Mouse (Mus musculus) heart, embryonic 12.5 days (tissue): ENCODE results near the gene Zranb1. TPM values are rescaled to one million over a fixed set of nuclear protein-coding genes. Genes with fewer than 3 reads are reported as not detected.

Source experiments
- ATAC-seq: fragments of 200-750 bp; cut with Nextera tagmentation; 2 replicates; pipeline ENCODE4 v1.8.0; 2017; ENCODE audit warnings: moderate TSS enrichment, moderate library complexity; ENCODE audit not compliant: insufficient number of reproducible peaks, low FRiP score
- H3K27ac ChIP-seq: fragments of 300-500 bp; sonication (generic); 2 replicates; pipeline ENCODE4 v1.5.1; 2016; ENCODE audit warnings: mild to moderate bottlenecking, moderate library complexity; ENCODE audit not compliant: poor library complexity, severe bottlenecking
- H3K27me3 ChIP-seq: fragments of 300-500 bp; sonication (generic); replicated peaks from 2 replicates; pipeline ENCODE4 v1.6.1; 2016; ENCODE audit warnings: mild to moderate bottlenecking, moderate library complexity
- H3K36me3 ChIP-seq: fragments of 300-500 bp; sonication (generic); 2 replicates; pipeline ENCODE4 v1.6.1; 2016; ENCODE audit warnings: mild to moderate bottlenecking, moderate library complexity
- H3K4me1 ChIP-seq: fragments of 300-500 bp; sonication (generic); replicated peaks from 2 replicates; pipeline ENCODE4 v1.6.1; 2016; ENCODE audit warnings: mild to moderate bottlenecking
- H3K4me2 ChIP-seq: fragments of 300-500 bp; sonication (generic); 2 replicates; pipeline ENCODE4 v1.6.1; 2016; ENCODE audit warnings: mild to moderate bottlenecking, moderate library complexity
- H3K4me3 ChIP-seq: fragments of 300-500 bp; sonication (generic); 2 replicates; pipeline ENCODE4 v1.5.1; 2016; ENCODE audit warnings: mild to moderate bottlenecking
- H3K9ac ChIP-seq: fragments of 300-500 bp; sonication (generic); 2 replicates; pipeline ENCODE4 v1.6.1; 2016; ENCODE audit warnings: mild to moderate bottlenecking, moderate library complexity
- H3K9me3 ChIP-seq: fragments of 300-500 bp; sonication (generic); replicated peaks from 2 replicates; pipeline ENCODE4 v1.6.1; 2016; ENCODE audit warnings: mild to moderate bottlenecking, moderate library complexity
- WGBS: fragments of 180-500 bp; shearing (Covaris S2); methylation state at CpG from one replicate; pipeline ENCODE4 v1.1.7; 2016; 5-methylcytosine and 5-hydroxymethylcytosine counted together
- polyA plus RNA-seq: library from polyadenylated mRNA; unstranded; fragments of >200 nt; fragmentation: Nextera tagmentation; extraction: Ambion mirVana; gene quantifications from 2 replicates; pipeline ENCODE4 v1.2.1, GENCODE M21; 2016

Gene Zranb1
- polyA plus RNA-seq, 1 experiment from 2014 or later, result 10.3 TPM

GRCm38 (mm10) chr7:132976079-132976478 is 45.1 kb downstream of the Zranb1 start:
- Histone ChIP-seq H3K36me3 (peaks cover 22% of the 10 kb centered on the region), H3K9ac (no peak overlapping the region), H3K27me3 (no peaks in the 10 kb centered on the region), H3K27ac (no peak overlapping the region), H3K4me3 (no peak overlapping the region), H3K4me2 (no peak overlapping the region), H3K9me3 (peaks cover 3% of the 10 kb centered on the region; the same call in 1 of the 2 replicates), H3K4me1 (no peaks in the 10 kb centered on the region)
- ATAC-seq, result no peak
- WGBS, result 93% methylated on average over 2 of the region's 2 CpGs

GRCm38 (mm10) chr7:132977981-132978380 is 47.0 kb downstream of the Zranb1 start:
- Histone ChIP-seq H3K27me3 (no peaks in the 10 kb centered on the region), H3K4me3 (no peak overlapping the region), H3K36me3 (peaks cover 35% of the 10 kb centered on the region), H3K27ac (no peak overlapping the region), H3K4me2 (no peak overlapping the region), H3K9me3 (peaks cover 3% of the 10 kb centered on the region; the same call in 1 of the 2 replicates), H3K4me1 (peaks cover 4% of the 10 kb centered on the region; the same call in 1 of the 2 replicates), H3K9ac (no peak overlapping the region)
- WGBS, result 91% methylated on average over 2 of the region's 2 CpGs
- ATAC-seq, result no peak

- no peak overlapping the region for H3K4me2 ChIP-seq
- WGBS, result 52% methylated on average over 3 of the region's 3 CpGs
- H3K4me3 ChIP-seq, result no peak overlapping the region
- H3K27ac ChIP-seq, result no peak overlapping the region
- peaks cover 3% of the 10 kb centered on the region; the same call in 1 of the 2 replicates for H3K9me3 ChIP-seq
- no peaks in the 10 kb centered on the region for H3K27me3 ChIP-seq
- ATAC-seq, result peak; percentile 51; the same call in 1 of the 2 replicates
- H3K4me1 ChIP-seq, result peaks cover 4% of the 10 kb centered on the region; the same call in 1 of the 2 replicates
- H3K36me3 ChIP-seq, result peaks cover 49% of the 10 kb centered on the region
- no peak overlapping the region for H3K9ac ChIP-seq
Measured at GRCm38 (mm10) chr7:132982639-132983038, 51.7 kb downstream of the Zranb1 start.

GRCm38 (mm10) chr7:132989839-132990238 is 58.9 kb downstream of the Zranb1 start:
- no peaks in the 10 kb centered on the region for H3K4me1 ChIP-seq
- H3K27me3 ChIP-seq, result no peaks in the 10 kb centered on the region
- peaks cover 77% of the 10 kb centered on the region for H3K36me3 ChIP-seq
- H3K4me2 ChIP-seq, result no peak overlapping the region
- no peak overlapping the region for H3K27ac ChIP-seq
- WGBS, result 89% methylated on average over 5 of the region's 5 CpGs
- no peak for ATAC-seq
- H3K9me3 ChIP-seq, result no peaks in the 10 kb centered on the region
- no peak overlapping the region for H3K4me3 ChIP-seq
- H3K9ac ChIP-seq, result no peak overlapping the region

- no peak overlapping the region for H3K4me2 ChIP-seq
- ATAC-seq, result no peak
- H3K4me3 ChIP-seq, result no peak overlapping the region
- H3K36me3 ChIP-seq, result peaks cover 84% of the 10 kb centered on the region
- no peak overlapping the region for H3K9ac ChIP-seq
- H3K27ac ChIP-seq, result no peak overlapping the region
- no peaks in the 10 kb centered on the region for H3K9me3 ChIP-seq
- no peaks in the 10 kb centered on the region for H3K27me3 ChIP-seq
- H3K4me1 ChIP-seq, result peaks cover 8% of the 10 kb centered on the region; the same call in 1 of the 2 replicates
- WGBS, result 90% methylated on average over 14 of the region's 14 CpGs
Measured at GRCm38 (mm10) chr7:132991240-132991900, 60.4 kb downstream of the Zranb1 start.

GRCm38 (mm10) chr7:132992967-132993615 is 62.1 kb downstream of the Zranb1 start:
- Histone ChIP-seq H3K4me3 (no peak overlapping the region), H3K9ac (no peak overlapping the region), H3K27me3 (no peaks in the 10 kb centered on the region), H3K36me3 (peaks cover 92% of the 10 kb centered on the region), H3K4me1 (peaks cover 8% of the 10 kb centered on the region; the same call in 1 of the 2 replicates), H3K27ac (no peak overlapping the region), H3K4me2 (no peak overlapping the region), H3K9me3 (no peaks in the 10 kb centered on the region)
- no peak for ATAC-seq
- 87% methylated on average over 9 of the region's 9 CpGs for WGBS

- Histone ChIP-seq H3K4me1 (peaks cover 8% of the 10 kb centered on the region; the same call in 1 of the 2 replicates), H3K9ac (no peak overlapping the region), H3K9me3 (no peaks in the 10 kb centered on the region), H3K36me3 (peaks cover 94% of the 10 kb centered on the region), H3K27me3 (no peaks in the 10 kb centered on the region), H3K27ac (no peak overlapping the region), H3K4me2 (no peak overlapping the region), H3K4me3 (no peak overlapping the region)
- ATAC-seq, result no peak
- WGBS, result 83% methylated on average over 8 of the region's 8 CpGs
Measured at GRCm38 (mm10) chr7:132994120-132994519, 63.2 kb downstream of the Zranb1 start.

GRCm38 (mm10) chr7:132994628-132995191 is 63.8 kb downstream of the Zranb1 start:
- Histone ChIP-seq H3K36me3 (peaks cover 95% of the 10 kb centered on the region), H3K9ac (no peak overlapping the region), H3K27me3 (no peaks in the 10 kb centered on the region), H3K9me3 (no peaks in the 10 kb centered on the region), H3K4me1 (peaks cover 8% of the 10 kb centered on the region; the same call in 1 of the 2 replicates), H3K4me3 (no peak overlapping the region), H3K27ac (no peak overlapping the region), H3K4me2 (no peak overlapping the region)
- WGBS, result 77% methylated on average over 6 of the region's 6 CpGs
- no peak for ATAC-seq

GRCm38 (mm10) chr7:132996391-132996790 is 65.4 kb downstream of the Zranb1 start:
- Histone ChIP-seq H3K27ac (no peak overlapping the region), H3K36me3 (peaks cover 85% of the 10 kb centered on the region), H3K27me3 (no peaks in the 10 kb centered on the region), H3K4me2 (no peak overlapping the region), H3K4me3 (no peak overlapping the region), H3K9me3 (no peaks in the 10 kb centered on the region), H3K9ac (no peak overlapping the region), H3K4me1 (peaks cover 13% of the 10 kb centered on the region)
- ATAC-seq, result no peak
- WGBS, result 91% methylated on average over 5 of the region's 5 CpGs

- Histone ChIP-seq H3K9ac (no peak overlapping the region), H3K4me1 (peaks cover 19% of the 10 kb centered on the region), H3K27me3 (no peaks in the 10 kb centered on the region), H3K4me3 (no peak overlapping the region), H3K36me3 (peaks cover 67% of the 10 kb centered on the region), H3K27ac (no peak overlapping the region), H3K4me2 (no peak overlapping the region), H3K9me3 (no peaks in the 10 kb centered on the region)
- 91% methylated on average over 12 of the region's 12 CpGs for WGBS
- no peak for ATAC-seq
Measured at GRCm38 (mm10) chr7:132998639-132999038, 67.7 kb downstream of the Zranb1 start.

- 94% methylated on average over 11 of the region's 11 CpGs for WGBS
- Histone ChIP-seq H3K4me1 (peaks cover 24% of the 10 kb centered on the region), H3K4me3 (no peak overlapping the region), H3K27me3 (no peaks in the 10 kb centered on the region), H3K4me2 (no peak overlapping the region), H3K27ac (no peak overlapping the region), H3K9ac (no peak overlapping the region), H3K9me3 (no peaks in the 10 kb centered on the region), H3K36me3 (peaks cover 63% of the 10 kb centered on the region)
- ATAC-seq, result no peak
Measured at GRCm38 (mm10) chr7:132999061-132999460, 68.1 kb downstream of the Zranb1 start.
